ENCODE assay signal across 8 mouse cellular contexts in the genomic region with DNA sequence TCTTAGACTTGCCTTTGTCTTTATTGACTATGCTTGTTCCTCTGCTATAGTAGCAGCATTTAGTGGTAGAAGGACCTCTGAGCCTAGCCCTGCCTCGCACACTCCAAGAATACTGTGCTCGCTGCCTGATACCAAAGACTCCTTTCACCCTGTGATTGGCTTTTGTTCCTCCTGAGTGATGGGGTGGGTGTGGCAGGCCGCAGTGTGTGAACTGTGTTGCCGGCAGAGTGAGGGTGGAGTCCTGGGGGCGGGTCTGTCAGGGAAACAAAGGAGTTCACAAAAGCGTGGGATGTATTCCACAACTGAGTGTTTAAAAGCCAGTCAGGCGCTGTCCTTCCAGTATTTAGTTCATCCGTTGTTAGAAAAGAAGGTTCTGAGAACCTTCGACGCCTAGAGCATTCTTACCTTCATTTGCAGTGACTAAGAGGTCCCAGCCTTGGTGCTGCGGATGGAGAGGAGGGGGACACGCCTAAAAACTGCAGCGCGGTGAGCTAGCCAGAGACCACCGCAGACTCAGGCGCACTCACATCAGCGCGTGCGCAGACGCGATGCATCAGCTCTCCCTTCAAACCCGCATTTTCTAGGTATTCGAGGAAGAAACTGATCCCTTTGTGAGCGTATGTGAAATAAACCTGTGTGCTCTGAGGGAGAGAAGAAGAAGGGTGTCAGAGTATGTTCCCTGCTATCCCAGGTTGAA. TPM values are rescaled to one million over a fixed set of nuclear protein-coding genes. Genes with fewer than 3 reads are reported as not detected.
DNase-seq lines count a peak whose midpoint lies in the region; ATAC-seq lines count a peak whose summit lies in the region.

No protein-coding gene starts in this region.

- peak; percentile 45 for ATAC-seq in common myeloid progenitor, adult 5-6 weeks (replicated peaks; ENCODE audit: low read depth, poor library complexity, severe bottlenecking)

- DNase-seq in ovary, postnatal 36 days (ENCODE audit: low spot score): peak; percentile 19
- DNase-seq in ovary, postnatal 10 days (ENCODE audit: low spot score): no peak
- DNase-seq in heart, adult 8-10 months (ENCODE audit: low spot score): peak; percentile 42
- peak; percentile 36 for DNase-seq in kidney, postnatal 10 days
- DNase-seq in lung, postnatal 10 days: peak; percentile 82
- peak; percentile 82 for DNase-seq in retina, embryonic 14.5 days (ENCODE audit: low spot score)
- no peak for DNase-seq in urinary bladder, adult 2 months (ENCODE audit: low spot score)

RNA-seq across cellular contexts. Expression of gene Tubb2b, which starts 0.9 kb away (rescaled TPM):
- not detected in 2 replicates for total RNA-seq in common myeloid progenitor, adult 5-6 weeks (2017)
- total RNA-seq in heart, adult 8-10 months (2022): 1 to 10 TPM; 2.3 to 5.9 (median 4.3) TPM
- polyA plus RNA-seq in urinary bladder, adult 2 months (2012; rRNA removed): 8.7 and 13.3 TPM in 2 replicates

RNA-seq across cellular contexts. Expression of gene Psmg4, which starts 31.6 kb away (rescaled TPM):
- 189 and 240 TPM in 2 replicates for total RNA-seq in common myeloid progenitor, adult 5-6 weeks (2017)
- total RNA-seq in heart, adult 8-10 months (2022): 10 to 100 TPM; 24.7 to 33.2 (median 31.3) TPM
- 61.5 and 69.2 TPM in 2 replicates for polyA plus RNA-seq in urinary bladder, adult 2 months (2012; rRNA removed)

RNA-seq across cellular contexts. Expression of gene Tubb2a, which starts 53.4 kb away (rescaled TPM):
- total RNA-seq in common myeloid progenitor, adult 5-6 weeks (2017): 8.1 and 15.1 TPM in 2 replicates
- total RNA-seq in heart, adult 8-10 months (2022): 10 to 100 TPM; 29.1 to 49.7 (median 41.1) TPM
- polyA plus RNA-seq in urinary bladder, adult 2 months (2012; rRNA removed): 140 and 213 TPM in 2 replicates

Comparison
In these comparisons a context has a peak if more than half of its experiments do, and no peak if none do; other contexts are left out.
1. DNase-seq: peak in ovary, postnatal 36 days (single experiment), heart, adult 8-10 months (single experiment), kidney, postnatal 10 days (single experiment), lung, postnatal 10 days (single experiment) and retina, embryonic 14.5 days (single experiment); none in ovary, postnatal 10 days (single experiment) and urinary bladder, adult 2 months (single experiment).